Mouse (Mus musculus): Measurements from ENCODE around the gene Ccne1.

DNA sequence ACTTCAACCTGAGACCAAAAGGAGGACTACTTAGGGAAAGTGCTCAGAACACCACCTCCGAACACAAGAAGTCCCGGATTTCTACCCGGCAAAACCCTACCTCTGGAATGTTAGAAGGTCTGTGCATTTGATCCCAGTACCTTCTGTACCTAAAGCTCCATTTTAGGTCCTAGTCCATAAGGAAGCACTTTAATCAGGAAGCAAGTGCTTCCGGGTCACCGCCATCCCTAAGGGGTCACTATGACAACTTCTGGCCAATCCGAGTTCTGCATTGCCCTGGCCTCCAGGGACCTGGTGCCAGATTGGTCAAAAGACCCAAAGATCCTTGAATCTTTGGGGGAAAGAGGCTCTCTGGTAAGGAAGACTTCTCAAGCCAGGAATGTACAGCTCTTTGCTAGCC, 31.8 kb downstream of the Ccne1 start:
- TF ChIP-seq ZNF384 (IDR thresholded peaks at IDR 0.05; ENCODE audit: low read depth, low read length) (no peak), CHD2 (IDR thresholded peaks at IDR 0.05; ENCODE audit: low read depth, low read length) (peak; percentile 86), ZC3H11A (IDR thresholded peaks at IDR 0.05; ENCODE audit: borderline replicate concordance, low read depth, low read length) (no peak), MAFK (IDR thresholded peaks at IDR 0.05; ENCODE audit: insufficient read depth, low read depth, low read length) (no peak)

All from ES-E14 (cell line).